Mouse (Mus musculus) lung, embryonic 16.5 days (tissue): ENCODE results near the gene Wrb. TPM values are rescaled to one million over a fixed set of nuclear protein-coding genes. Genes with fewer than 3 reads are reported as not detected.
"Not testable (repeated sequence)": the region's sequence is repeated elsewhere in the genome, so short reads cannot be mapped to it uniquely, and the experiment has no call there.

Experiments used
- ATAC-seq: fragments of 200-750 bp; cut with Nextera tagmentation; 2 replicates; pipeline ENCODE4 v1.8.0; 2017; ENCODE audit warnings: low read depth, mild to moderate bottlenecking, moderate library complexity
- H3K27ac ChIP-seq: fragments of 300-500 bp; sonication (generic); 2 replicates; pipeline ENCODE4 v1.5.1; 2014; ENCODE audit warnings: mild to moderate bottlenecking, control low read depth, low read length
- H3K27me3 ChIP-seq: fragments of 300-500 bp; sonication (generic); 2 replicates; pipeline ENCODE4 v1.6.1; 2014; ENCODE audit warnings: low read depth, low read length, mixed read lengths; ENCODE audit not compliant: control insufficient read depth, insufficient read depth
- H3K36me3 ChIP-seq: fragments of 300-500 bp; sonication (generic); 2 replicates; pipeline ENCODE4 v1.6.1; 2014; ENCODE audit warnings: low read length; ENCODE audit not compliant: control insufficient read depth, insufficient read depth
- H3K4me1 ChIP-seq: fragments of 300-500 bp; sonication (generic); replicated peaks from 2 replicates; pipeline ENCODE4 v1.6.1; 2014; ENCODE audit warnings: low read length, mixed read lengths; ENCODE audit not compliant: control insufficient read depth, insufficient read depth
- H3K4me2 ChIP-seq: fragments of 300-500 bp; sonication (generic); 2 replicates; pipeline ENCODE4 v1.6.1; 2014; ENCODE audit warnings: low read depth, low read length, control low read depth
- H3K4me3 ChIP-seq: fragments of 300-500 bp; sonication (generic); 2 replicates; pipeline ENCODE4 v1.5.1; 2014; ENCODE audit warnings: mild to moderate bottlenecking, low read length, control low read depth
- H3K9ac ChIP-seq: fragments of 300-500 bp; sonication (generic); 2 replicates; pipeline ENCODE4 v1.6.1; 2014; ENCODE audit warnings: low read length, control low read depth
- H3K9me3 ChIP-seq: fragments of 300-500 bp; sonication (generic); 2 replicates; pipeline ENCODE4 v1.6.1; 2016; ENCODE audit warnings: low read length; ENCODE audit not compliant: control insufficient read depth
- WGBS: fragments of 180-500 bp; shearing (Covaris S2); extraction: QIAGEN DNeasy Blood & Tissue Kit; methylation state at CpG from one replicate; pipeline ENCODE4 v1.1.7; 2014; 5-methylcytosine and 5-hydroxymethylcytosine counted together
- polyA plus RNA-seq: library from polyadenylated mRNA; unstranded; fragments of >200 nt; fragmentation: Nextera tagmentation; extraction: Ambion mirVana; gene quantifications from 2 replicates; pipeline ENCODE4 v1.2.1, GENCODE M21; 2015

Wrb gene
- polyA plus RNA-seq: 42.0 and 42.2 TPM in 2 replicates

- under 1% methylated on average over 68 of the region's 68 CpGs for WGBS
- Histone ChIP-seq H3K4me2 (peak within 1 kb of the TSS; percentile 88), H3K9me3 (peaks cover 2% of the 10 kb centered on the region; the same call in 1 of the 2 replicates), H3K4me1 (peaks cover 7% of the 10 kb centered on the region), H3K4me3 (peak within 1 kb of the TSS; percentile 86), H3K9ac (peak within 1 kb of the TSS; percentile 74), H3K36me3 (no peaks in the 10 kb centered on the region), H3K27ac (peak within 1 kb of the TSS; percentile 49; the same call in 1 of the 2 replicates), H3K27me3 (no peaks in the 10 kb centered on the region)
- ATAC-seq: peak; percentile 97
Measured at GRCm38 (mm10) chr16:96145110-96145800, at the start of gene Wrb. Gene Wrb, plus strand, starts transcription at chr16:96145407.

GRCm38 (mm10) chr16:96095966-96096365, 49.2 kb upstream of the Wrb start:
- ATAC-seq: no peak
- Histone ChIP-seq H3K27me3 (no peaks in the 10 kb centered on the region), H3K4me3 (no peak overlapping the region), H3K9ac (no peak overlapping the region), H3K4me1 (no peaks in the 10 kb centered on the region), H3K4me2 (no peak overlapping the region), H3K36me3 (no peaks in the 10 kb centered on the region), H3K27ac (no peak overlapping the region), H3K9me3 (no peaks in the 10 kb centered on the region)
- 74% methylated on average over 5 of the region's 5 CpGs for WGBS

- not testable (repeated sequence) for H3K4me2 ChIP-seq, H3K36me3 ChIP-seq, H3K9me3 ChIP-seq, H3K4me3 ChIP-seq, H3K4me1 ChIP-seq, H3K27ac ChIP-seq, H3K27me3 ChIP-seq, ATAC-seq, H3K9ac ChIP-seq
Measured at GRCm38 (mm10) chr16:96097811-96098210, 47.4 kb upstream of the Wrb start.

GRCm38 (mm10) chr16:96103036-96103435, 42.2 kb upstream of the Wrb start:
- Histone ChIP-seq H3K4me1 (no peaks in the 10 kb centered on the region), H3K9ac (no peak overlapping the region)
- WGBS: 42% methylated on average over 2 of the region's 2 CpGs

GRCm38 (mm10) chr16:96109673-96110072, 35.5 kb upstream of the Wrb start:
- Histone ChIP-seq H3K9ac (no peak overlapping the region), H3K4me1 (no peaks in the 10 kb centered on the region), H3K4me2 (no peak overlapping the region), H3K27me3 (no peaks in the 10 kb centered on the region), H3K36me3 (no peaks in the 10 kb centered on the region), H3K9me3 (no peaks in the 10 kb centered on the region), H3K27ac (no peak overlapping the region), H3K4me3 (no peak overlapping the region)
- 48% methylated on average over 4 of the region's 4 CpGs for WGBS
- no peak for ATAC-seq

More at GRCm38 (mm10) chr16:96103036-96103435, 42.2 kb upstream of the Wrb start:
- no peaks in the 10 kb centered on the region for H3K27me3 ChIP-seq
- H3K4me2 ChIP-seq: no peak overlapping the region
- no peaks in the 10 kb centered on the region for H3K36me3 ChIP-seq
- no peak overlapping the region for H3K27ac ChIP-seq
- H3K4me3 ChIP-seq: no peak overlapping the region
- H3K9me3 ChIP-seq: no peaks in the 10 kb centered on the region
- ATAC-seq: no peak

DNA sequence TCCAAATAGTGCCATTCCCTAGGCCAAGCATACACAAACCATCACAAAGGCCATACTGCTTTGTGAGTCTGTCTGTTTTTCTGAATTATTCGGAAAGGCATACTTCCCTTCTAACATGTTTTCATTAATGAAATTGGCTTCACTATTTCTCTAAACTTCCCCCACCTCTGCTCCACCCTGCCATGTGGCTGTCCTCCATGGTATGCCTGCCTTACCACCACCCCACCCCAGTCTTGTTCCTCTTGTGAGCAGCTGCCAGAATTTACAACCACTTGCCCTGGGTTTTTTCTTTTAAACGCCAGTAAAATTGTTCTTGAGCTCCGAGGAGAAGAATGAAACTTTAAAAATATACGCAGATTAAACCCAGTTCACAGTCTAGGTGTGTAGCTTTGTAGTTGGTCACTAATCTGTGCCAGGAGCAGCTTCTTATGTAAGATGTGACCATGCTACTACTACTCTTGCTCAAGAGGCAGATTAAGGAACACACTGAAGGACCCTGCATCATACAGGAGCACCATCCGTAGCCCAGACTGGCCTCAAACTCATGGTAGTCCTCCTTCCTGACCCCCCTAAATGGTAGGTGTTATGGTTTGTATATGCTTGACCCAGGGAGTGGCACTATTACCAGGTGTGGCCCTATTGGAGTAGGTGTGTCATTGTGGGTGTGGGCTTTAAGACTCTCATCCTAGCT, 34.4 kb upstream of the Wrb start:
- H3K4me1 ChIP-seq: no peaks in the 10 kb centered on the region
- 77% methylated on average over 5 of the region's 5 CpGs for WGBS
- no peak overlapping the region for H3K9ac ChIP-seq
- H3K4me3 ChIP-seq: no peak overlapping the region
- H3K9me3 ChIP-seq: no peaks in the 10 kb centered on the region
- no peaks in the 10 kb centered on the region for H3K36me3 ChIP-seq
- ATAC-seq: no peak
- H3K27ac ChIP-seq: no peak overlapping the region
- no peaks in the 10 kb centered on the region for H3K27me3 ChIP-seq
- no peak overlapping the region for H3K4me2 ChIP-seq

GRCm38 (mm10) chr16:96112769-96113168, 32.4 kb upstream of the Wrb start:
- no peaks in the 10 kb centered on the region for H3K4me1 ChIP-seq
- ATAC-seq: no peak
- no peak overlapping the region for H3K4me2 ChIP-seq
- H3K9ac ChIP-seq: no peak overlapping the region
- no peaks in the 10 kb centered on the region for H3K9me3 ChIP-seq
- no peaks in the 10 kb centered on the region for H3K36me3 ChIP-seq
- H3K27ac ChIP-seq: no peak overlapping the region
- H3K27me3 ChIP-seq: no peaks in the 10 kb centered on the region
- WGBS: 40% methylated on average over 2 of the region's 2 CpGs
- H3K4me3 ChIP-seq: no peak overlapping the region

DNA sequence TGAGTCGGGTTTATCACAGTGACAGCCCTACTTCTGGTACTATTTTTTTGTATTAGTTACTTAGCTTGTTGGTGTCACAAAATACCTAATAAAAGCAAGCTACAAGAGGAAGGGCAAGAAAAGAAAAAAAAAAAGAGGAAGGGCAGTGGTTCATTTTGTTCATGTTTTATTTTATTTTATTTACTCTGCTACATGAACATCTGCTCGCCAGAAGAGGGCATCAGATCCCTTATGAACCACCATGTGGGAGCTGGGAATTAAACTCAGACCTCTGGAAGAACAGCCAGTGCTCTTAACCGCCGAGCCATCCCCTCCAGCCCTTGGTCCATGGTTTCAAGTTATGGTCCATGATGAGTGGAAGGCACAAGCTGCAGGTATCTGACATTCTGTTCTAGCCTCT, 30.5 kb upstream of the Wrb start:
- no peaks in the 10 kb centered on the region for H3K9me3 ChIP-seq
- no peak overlapping the region for H3K4me3 ChIP-seq
- H3K27me3 ChIP-seq: no peaks in the 10 kb centered on the region
- no peak overlapping the region for H3K27ac ChIP-seq
- ATAC-seq: no peak
- H3K4me2 ChIP-seq: no peak overlapping the region
- no peaks in the 10 kb centered on the region for H3K36me3 ChIP-seq
- 52% methylated on average over 4 of the region's 4 CpGs for WGBS
- no peak overlapping the region for H3K9ac ChIP-seq
- no peaks in the 10 kb centered on the region for H3K4me1 ChIP-seq

GRCm38 (mm10) chr16:96120022-96120623, 25.1 kb upstream of the Wrb start:
- ATAC-seq: no peak
- no peaks in the 10 kb centered on the region; the same call in 1 of the 2 replicates for H3K4me1 ChIP-seq
- WGBS: 52% methylated on average over 4 of the region's 4 CpGs
- no peak overlapping the region for H3K4me2 ChIP-seq
- H3K36me3 ChIP-seq: peaks cover 33% of the 10 kb centered on the region
- no peak overlapping the region for H3K27ac ChIP-seq
- H3K9me3 ChIP-seq: no peaks in the 10 kb centered on the region
- no peaks in the 10 kb centered on the region for H3K27me3 ChIP-seq
- H3K4me3 ChIP-seq: no peak overlapping the region
- H3K9ac ChIP-seq: no peak overlapping the region
